Mouse (Mus musculus) cerebellum, adult 11-12 months (tissue): Measurements from ENCODE around the gene Cdh24.
A peak's percentile ranks its signal among the peaks of the same experiment; 100 is the strongest.
"Not testable (repeated sequence)": the region's sequence is repeated elsewhere in the genome, so short reads cannot be mapped to it uniquely, and the experiment has no call there.

Experiments
- DNase-seq: peaks from one replicate; pipeline ENCODE4 v3.0.0; 2022

The Cdh24 gene

GRCm38 (mm10) chr14:54642224-54642944, 1.2 kb upstream of the Cdh24 start:
- no peak for DNase-seq

DNA sequence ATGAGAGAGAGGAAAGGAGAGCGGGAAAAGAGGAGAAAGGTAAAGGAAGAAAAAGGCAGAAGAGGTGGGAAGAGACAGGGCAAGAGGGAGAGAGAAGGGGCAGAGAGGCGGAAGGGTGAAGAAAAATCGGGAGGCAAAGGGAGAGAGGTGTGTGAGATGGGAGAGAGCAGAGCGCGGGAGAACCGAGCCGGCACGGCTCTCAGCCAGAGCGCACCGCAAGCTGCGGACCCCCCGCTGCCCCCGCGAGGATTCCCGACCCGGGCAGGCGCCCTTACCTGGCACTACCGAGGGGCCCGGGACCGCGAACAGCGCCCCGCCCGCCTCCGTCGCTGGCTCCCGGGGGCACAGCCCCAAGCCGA, 239 bp downstream of the Cdh24 start, which contains the start of gene Gm17606:
Gene Gm17606 (plus strand): TSS at position 7 of the 359 bp plus-strand sequence.
- DNase-seq: no peak

GRCm38 (mm10) chr14:54640121-54640520, 1.0 kb downstream of the Cdh24 start:
- DNase-seq: no peak

DNA sequence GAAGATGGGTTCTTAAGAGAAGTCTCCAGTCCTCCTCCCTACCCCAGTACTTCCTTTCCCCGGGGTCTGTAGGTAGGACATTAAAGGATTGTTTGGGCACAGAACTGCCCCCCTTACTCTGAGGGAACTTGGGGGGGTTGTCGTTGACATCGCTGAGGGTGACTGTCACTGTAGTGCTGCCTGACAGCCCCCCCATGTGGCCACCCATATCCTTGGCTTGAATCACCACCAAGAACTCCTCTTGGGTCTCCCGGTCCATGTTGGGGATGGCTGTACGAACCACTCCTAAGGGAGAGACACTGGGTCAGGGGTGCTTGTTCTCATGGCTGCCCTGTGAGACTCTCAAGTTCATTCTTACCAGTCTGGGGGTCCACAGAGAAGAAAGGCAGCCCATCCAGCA, 3.0 kb downstream of the Cdh24 start:
- no peak for DNase-seq

DNA sequence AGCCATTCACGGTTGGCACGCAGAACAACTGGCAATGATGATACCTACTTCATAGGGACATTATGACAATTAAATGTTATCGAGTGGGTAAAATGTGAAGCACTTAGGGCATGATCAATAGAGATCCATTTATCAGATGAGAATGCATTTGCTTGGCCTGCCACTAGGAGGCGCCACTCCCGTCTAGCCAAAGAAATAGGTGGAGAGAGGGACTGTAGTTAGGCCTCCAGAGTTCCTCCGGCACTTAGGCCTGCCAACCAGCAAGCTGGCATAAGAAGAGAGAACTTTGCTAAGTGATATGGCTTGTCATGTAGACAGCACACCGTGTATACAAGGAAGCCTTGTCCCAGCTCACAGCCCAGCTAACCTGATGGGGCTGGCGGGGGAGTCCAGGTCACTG, 4.2 kb downstream of the Cdh24 start:
- DNase-seq: no peak

- DNase-seq: no peak
These were observed 7.0 kb downstream of the Cdh24 start for GRCm38 (mm10) chr14:54634182-54634581.

DNA sequence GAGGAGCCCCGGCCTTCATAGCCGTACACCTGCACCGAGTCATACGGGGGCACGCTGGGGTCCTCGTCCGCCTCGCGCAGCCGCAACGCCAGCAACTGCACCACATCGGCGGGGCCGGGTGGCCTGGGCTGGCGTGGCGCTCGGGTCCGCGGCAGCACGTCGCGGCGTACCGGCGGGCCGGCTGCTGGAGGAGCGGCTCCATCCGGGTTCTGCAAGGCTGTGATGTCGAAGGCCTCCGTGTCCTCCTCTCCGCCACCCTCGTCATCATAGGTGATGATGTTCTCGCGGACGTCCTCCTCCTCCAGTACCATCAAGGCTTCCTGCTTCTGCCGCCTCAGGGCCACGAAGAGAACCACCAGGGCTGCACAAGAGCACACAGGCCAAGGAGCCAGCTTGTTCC, 8.9 kb downstream of the Cdh24 start:
- DNase-seq: no peak

DNA sequence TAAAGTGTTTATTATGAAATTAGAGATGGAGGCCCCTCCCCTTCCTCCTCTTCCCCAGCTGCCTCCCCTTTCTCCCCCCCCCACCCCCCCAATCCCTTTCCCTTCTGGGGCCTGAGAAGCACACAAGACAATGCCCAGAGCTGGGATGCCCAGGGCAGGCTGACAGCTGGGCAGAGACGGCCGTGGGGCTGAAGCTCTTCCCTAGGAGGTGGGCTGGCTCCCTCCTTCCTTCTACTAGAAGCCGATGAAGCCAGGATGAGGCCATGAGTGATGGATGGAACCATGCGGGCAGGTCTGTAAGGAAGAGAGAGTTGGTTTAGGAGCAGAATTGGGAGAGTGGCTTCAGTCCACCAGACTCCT, 9.9 kb downstream of the Cdh24 start:
- DNase-seq: no peak

DNA sequence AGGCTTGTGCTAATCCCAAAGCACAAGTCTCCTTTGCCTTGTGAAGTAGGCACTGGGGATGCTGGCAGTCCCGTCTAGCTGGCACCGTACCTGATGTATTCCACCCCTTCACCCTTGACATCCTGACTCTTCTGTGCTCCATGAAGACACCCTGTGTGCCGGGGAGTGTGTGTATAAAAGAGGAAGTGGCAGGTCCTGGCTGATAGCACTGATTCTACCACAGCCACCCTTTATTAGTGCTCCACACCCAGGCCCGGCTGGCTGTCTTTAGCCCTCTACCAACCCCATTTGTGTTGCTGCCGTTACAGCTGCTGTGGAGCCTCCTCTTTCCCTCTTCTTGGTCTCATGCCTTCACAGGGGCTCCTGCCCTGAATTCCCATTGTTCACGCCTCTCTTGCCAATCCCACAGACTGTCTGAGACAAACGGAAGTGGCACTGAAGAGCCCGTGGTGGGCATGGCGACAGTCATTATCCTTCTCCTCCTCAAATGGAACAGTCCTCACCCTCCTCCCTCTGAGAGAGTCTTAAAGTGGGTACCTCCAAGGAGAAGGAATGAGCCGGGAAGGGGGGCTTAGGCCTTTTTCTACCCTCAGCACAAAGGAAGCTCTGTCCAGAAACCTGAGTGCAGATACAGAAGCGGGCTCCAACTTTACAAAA, 10.5 kb downstream of the Cdh24 start:
- no peak for DNase-seq

DNA sequence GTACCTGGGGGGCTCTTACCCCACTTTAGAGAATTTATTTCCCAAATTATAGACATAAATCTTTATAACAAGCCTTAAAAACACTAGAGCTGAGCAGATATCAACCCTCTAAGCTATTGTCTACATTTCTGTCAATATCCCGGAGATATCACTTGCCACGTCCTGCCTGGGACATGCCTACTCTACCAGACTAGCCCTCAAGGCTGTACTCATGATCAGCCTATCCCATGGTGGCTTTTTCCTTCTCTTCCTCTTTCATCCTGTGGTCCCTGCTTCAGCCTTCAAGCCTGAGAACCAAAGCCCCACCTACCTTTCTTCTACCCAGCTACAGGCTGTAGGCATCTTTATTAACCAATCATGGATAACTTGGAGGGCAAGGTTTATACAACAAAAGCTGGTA, 11.4 kb downstream of the Cdh24 start:
- no peak for DNase-seq

DNA sequence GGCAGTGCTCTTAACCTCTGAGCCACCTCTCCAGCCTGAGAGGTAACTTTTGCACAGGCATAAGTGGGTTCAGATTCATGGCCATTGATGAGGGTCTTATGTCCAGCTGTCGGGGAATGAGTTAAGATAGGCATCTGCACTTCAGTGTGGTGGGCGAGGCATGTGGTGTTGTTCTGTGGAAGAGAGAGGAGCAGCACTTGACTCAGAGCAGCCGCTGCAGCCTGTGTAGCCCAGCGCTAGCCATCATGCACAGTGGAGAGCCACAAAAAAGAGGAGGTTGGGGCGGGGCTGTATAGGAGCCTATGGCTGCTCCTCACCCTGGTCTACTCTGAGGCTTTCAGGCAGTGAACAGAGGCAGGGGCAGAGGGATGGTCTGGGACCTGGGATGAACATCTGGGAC, 13.1 kb downstream of the Cdh24 start:
- no peak for DNase-seq

DNA sequence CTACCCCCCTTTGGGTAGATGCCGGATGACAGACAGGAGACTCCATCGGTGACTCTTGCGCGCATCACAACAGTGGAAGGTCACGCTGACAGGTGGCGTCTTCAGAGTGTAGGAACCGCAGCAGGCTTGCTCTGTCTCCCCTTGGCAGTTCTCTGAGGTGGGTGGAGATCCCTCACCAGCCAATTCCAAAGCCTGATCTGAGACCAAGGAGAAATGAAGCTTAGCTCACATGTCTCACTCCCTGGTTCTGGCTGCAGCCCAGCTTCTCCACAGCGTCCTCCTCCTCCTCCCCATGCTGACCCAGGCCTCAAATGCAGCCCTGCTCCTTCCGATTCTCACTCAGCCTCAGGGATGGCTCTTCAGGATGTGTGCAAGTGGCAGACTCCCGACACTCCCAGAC, 16.2 kb downstream of the Cdh24 start:
- no peak for DNase-seq

GRCm38 (mm10) chr14:54623334-54623733, 17.8 kb downstream of the Cdh24 start:
- DNase-seq: no peak

GRCm38 (mm10) chr14:54621133-54621532, 20.0 kb downstream of the Cdh24 start, which contains the start of gene Psmb11:
Psmb11 (plus strand) TSS chr14:54621433.
- no peak for DNase-seq

- DNase-seq: peak; percentile 90
These were observed 23.2 kb downstream of the Cdh24 start, which contains the start of gene Psmb5 for GRCm38 (mm10) chr14:54617897-54618365. Psmb5 (minus strand) TSS chr14:54618022.

DNA sequence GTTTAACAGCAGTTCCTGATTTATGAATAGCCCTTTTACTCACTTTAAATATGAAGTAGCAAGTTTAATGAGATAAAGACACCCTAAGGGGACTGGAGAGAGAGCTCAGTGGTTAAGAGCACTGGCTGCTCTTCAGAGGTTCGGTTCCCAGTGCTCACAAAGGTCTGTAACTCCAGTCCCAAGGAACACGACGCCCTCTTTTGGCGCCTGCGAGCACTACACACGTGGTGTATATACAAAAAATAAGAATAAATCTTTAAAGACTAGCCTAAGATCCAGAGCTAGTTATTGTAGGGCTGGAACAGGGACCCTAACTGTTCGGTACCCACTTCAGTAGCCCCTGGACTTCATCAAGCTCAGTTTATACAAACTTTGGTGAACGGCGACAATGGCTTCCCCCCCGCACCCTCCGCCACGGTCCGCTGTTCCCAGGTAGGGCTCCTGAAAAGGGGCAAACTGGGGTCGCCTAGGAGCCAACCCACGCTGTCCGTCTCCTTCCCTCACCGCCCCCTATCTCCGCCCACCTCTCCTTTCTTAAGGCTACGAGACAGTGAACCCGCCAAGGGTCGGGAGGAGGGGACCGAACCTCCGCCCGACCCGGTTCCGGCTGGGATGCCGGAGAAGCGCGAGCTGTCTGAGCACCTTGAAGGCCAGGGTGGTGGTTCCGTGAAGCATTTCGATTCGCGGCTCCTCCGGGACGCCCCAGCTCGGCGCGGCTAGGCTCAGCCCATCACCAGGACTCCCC, 23.8 kb downstream of the Cdh24 start:
- DNase-seq: no peak

DNA sequence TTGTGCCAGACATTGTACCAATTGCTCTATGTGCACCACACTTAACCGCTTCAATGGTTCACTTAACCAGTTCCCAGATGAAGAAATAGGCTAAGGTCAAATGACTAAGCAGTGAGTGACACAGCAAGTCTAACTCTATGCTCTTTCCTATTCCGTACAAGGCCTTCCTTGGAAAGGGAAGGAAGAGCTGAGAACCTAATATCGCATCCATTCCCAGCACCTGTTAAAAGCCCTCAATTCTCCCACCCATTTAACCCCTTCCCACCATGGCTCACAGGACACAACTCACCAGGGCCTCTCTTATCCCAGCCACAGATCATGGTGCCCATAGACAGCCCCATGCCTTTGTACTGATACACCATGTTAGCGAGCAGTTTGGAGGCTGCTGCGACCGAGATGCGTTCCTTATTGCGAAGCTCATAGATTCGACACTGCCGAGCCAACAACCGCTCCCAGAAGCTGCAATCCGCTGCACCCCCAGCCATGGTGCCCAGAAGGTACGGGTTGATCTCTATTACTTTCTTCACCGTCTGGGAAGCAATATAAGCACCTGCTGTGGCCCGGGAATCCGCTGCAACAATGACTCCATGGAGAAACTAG, 24.8 kb downstream of the Cdh24 start:
- no peak for DNase-seq

DNA sequence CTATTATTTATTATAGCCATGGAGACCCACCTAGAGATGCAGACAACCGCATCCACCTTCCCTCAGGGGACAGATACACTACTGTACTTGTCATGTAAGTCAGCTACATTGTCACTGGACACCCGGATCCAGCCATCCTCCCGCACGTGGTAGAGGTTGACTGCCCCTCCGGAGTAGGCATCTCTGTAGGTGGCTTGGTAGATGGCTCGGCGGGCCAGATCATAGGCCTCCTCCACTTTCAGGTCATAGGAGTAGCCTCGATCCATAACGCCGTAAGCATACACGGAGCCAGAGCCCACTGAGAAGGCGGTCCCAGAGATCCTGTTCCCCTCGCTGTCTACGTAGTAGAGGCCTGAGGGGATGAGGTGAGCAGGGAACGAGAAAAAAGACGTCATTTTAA, 27.0 kb downstream of the Cdh24 start:
- not testable (repeated sequence) for DNase-seq

DNA sequence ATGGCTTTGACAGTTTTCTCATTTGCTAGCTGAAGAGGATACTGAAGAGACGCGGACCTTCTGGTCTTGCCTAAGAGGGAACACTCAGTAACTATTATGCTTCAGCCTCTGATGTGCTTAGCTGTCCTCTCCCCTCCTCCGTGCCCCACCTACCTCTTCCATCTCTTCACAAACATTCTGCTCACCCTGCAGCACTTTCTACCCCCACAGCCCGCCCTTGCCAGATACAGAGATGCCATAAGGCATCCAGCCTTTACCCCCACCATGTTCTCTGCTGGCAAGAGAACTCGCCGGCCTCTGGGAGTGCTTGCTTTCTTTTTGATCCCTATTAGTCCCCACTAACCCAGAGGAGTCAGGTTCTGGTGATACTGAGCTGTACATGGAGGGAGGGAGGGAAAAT, 30.5 kb downstream of the Cdh24 start:
- no peak for DNase-seq

DNA sequence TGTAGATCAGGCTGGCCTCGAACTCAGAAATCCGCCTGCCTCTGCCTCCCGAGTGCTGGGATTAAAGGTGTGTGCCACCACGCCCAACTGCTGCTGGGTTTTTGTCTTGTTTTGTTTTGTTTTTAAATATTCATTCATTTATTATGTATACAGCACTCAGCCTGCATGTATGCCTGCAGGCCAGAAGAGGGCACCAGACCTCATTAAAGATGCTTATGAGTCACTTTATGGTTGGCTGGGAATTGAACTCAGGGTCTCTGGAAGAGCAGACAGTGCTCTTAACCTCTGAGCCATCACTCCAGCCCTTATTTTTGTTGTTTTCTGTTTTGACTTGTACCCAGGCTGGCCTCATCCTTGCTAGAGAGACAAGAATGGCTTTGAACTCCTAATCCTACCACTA, 31.2 kb downstream of the Cdh24 start:
- no peak for DNase-seq

DNA sequence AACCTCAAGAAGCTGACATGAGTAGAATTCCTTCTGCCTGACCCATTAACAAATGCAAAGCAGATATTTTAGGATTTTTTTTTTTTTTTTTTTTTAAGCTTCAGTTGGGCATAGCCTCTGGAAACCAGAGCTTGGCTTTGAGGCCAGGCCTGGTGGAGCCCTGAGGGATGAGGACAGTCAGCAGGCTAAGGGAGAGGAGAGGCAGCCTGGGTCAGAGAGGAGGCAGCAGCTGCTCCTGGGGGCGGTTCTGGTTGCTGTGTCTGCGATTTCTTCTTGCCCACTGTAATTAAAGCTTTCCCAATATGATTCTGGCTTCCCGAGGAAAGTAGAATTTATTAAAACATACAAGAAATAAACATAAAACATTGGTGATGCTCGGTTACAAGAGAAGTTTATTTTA, 31.9 kb downstream of the Cdh24 start:
- no peak for DNase-seq

DNA sequence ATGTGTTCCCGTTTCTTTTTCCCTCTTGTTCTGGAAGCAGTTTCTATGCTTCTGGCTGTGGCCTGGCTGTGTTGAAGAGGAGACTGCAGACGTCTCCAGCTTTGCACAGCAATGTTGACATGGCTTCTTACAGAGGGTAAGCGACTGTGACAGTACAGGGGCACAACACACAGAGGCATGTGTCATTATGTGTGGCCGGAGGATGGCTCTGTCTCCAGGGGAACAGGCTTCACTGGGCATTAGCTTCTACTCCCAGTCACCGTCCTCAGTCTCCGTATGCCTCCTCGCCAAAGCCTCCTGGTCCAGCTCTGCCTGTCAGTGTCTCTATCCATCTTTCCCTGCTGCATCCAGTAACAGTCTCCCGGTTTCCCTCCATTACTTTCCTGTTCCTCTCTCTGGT, 33.9 kb downstream of the Cdh24 start:
- no peak for DNase-seq

GRCm38 (mm10) chr14:54605752-54606321, 35.3 kb downstream of the Cdh24 start, which contains the start of gene 4931414P19Rik:
4931414P19Rik (minus strand) TSS chr14:54605993.
- DNase-seq: peak; percentile 77
